12 mouse cellular contexts compared by ENCODE assay signal in genomic region chr6:34868507-34869217, GRCm38 (mm10). TPM values are rescaled to one million over a fixed set of nuclear protein-coding genes. Genes with fewer than 3 reads are reported as not detected.
DNase-seq lines count a peak whose midpoint lies in the region; ATAC-seq and TF ChIP-seq lines count a peak whose summit lies in the region.
"Had no signal": no experiment of that assay in that cellular context is flagged by ENCODE, and none has a peak within 500 bp of the region (broad histone marks: within the 10 kb centered on the region; RNA-seq: fewer than 3 reads in every experiment).

No protein-coding gene starts in this region.

- intact Hi-C loops in heart, postnatal 10 days (cut with DNase I) = no loop called here

- H3K9me3 ChIP-seq in heart, embryonic 11.5 days (replicated peaks; ENCODE audit: control insufficient read depth, low read length) = no peaks in the 10 kb centered on the region
- H3K9me3 ChIP-seq in midbrain, embryonic 10.5 days (replicated peaks) = no peaks in the 10 kb centered on the region
- no peaks in the 10 kb centered on the region for H3K9me3 ChIP-seq in midbrain, embryonic 16.5 days (replicated peaks; ENCODE audit: control insufficient read depth, low read length, poor library complexity, severe bottlenecking)
- no peaks in the 10 kb centered on the region for H3K9me3 ChIP-seq in heart, embryonic 16.5 days (replicated peaks; ENCODE audit: control insufficient read depth, low read length)
- H3K9me3 ChIP-seq in embryonic facial prominence, embryonic 10.5 days = no peaks in the 10 kb centered on the region
- no peaks in the 10 kb centered on the region for H3K9me3 ChIP-seq in midbrain, embryonic 15.5 days
- H3K9me3 ChIP-seq: embryonic facial prominence, embryonic 12.5 days had no signal

- H3K27ac ChIP-seq in heart, embryonic 11.5 days (ENCODE audit: low read depth, low read length) = no peak overlapping the region
- no peak overlapping the region for H3K27ac ChIP-seq in midbrain, embryonic 10.5 days (replicated peaks)
- H3K27ac ChIP-seq in midbrain, embryonic 16.5 days (ENCODE audit: low read length) = no peak overlapping the region
- H3K27ac ChIP-seq in heart, embryonic 16.5 days (ENCODE audit: low read length) = peak overlapping the region; percentile 0
- H3K27ac ChIP-seq in embryonic facial prominence, embryonic 10.5 days (replicated peaks) = no peak overlapping the region; the same call in 1 of the 2 replicates
- H3K27ac ChIP-seq in midbrain, embryonic 15.5 days = no peak overlapping the region
- H3K27ac ChIP-seq: embryonic facial prominence, embryonic 12.5 days had no signal

- peak overlapping the region; percentile 41; the same call in 1 of the 2 replicates for H3K4me2 ChIP-seq in heart, embryonic 11.5 days
- H3K4me2 ChIP-seq in midbrain, embryonic 16.5 days (ENCODE audit: low read length) = no peak overlapping the region
- no peak overlapping the region for H3K4me2 ChIP-seq in heart, embryonic 16.5 days (ENCODE audit: low read depth, low read length)
- peak overlapping the region; percentile 30 for H3K4me2 ChIP-seq in myocyte (ENCODE audit: low read depth)
- H3K4me2 ChIP-seq in midbrain, embryonic 15.5 days = no peak overlapping the region
- H3K4me2 ChIP-seq: embryonic facial prominence, embryonic 12.5 days had no signal

- 70% methylated on average over 20 of the region's 20 CpGs for WGBS in heart, embryonic 11.5 days (ENCODE audit: insufficient replicate concordance)
- WGBS in midbrain, embryonic 10.5 days = 89% methylated on average over 20 of the region's 20 CpGs
- WGBS in midbrain, embryonic 16.5 days = 82% methylated on average over 20 of the region's 20 CpGs
- 69% methylated on average over 20 of the region's 20 CpGs for WGBS in heart, embryonic 16.5 days
- WGBS in embryonic facial prominence, embryonic 10.5 days = 86% methylated on average over 20 of the region's 20 CpGs
- 86% methylated on average over 20 of the region's 20 CpGs for WGBS in midbrain, embryonic 15.5 days

- H3ac ChIP-seq in myocyte (ENCODE audit: control insufficient read depth, insufficient read length) = no peak overlapping the region

- H3K4me1 ChIP-seq in heart, embryonic 11.5 days (ENCODE audit: control insufficient read depth, insufficient read depth, low read length) = peaks cover 26% of the 10 kb centered on the region
- peaks cover 18% of the 10 kb centered on the region for H3K4me1 ChIP-seq in midbrain, embryonic 10.5 days
- H3K4me1 ChIP-seq in midbrain, embryonic 16.5 days (ENCODE audit: control insufficient read depth, insufficient read depth, low read length) = no peaks in the 10 kb centered on the region
- peaks cover 36% of the 10 kb centered on the region for H3K4me1 ChIP-seq in heart, embryonic 16.5 days (ENCODE audit: control insufficient read depth, insufficient read depth, low read length)
- peaks cover 36% of the 10 kb centered on the region for H3K4me1 ChIP-seq in embryonic facial prominence, embryonic 10.5 days
- no peaks in the 10 kb centered on the region for H3K4me1 ChIP-seq in midbrain, embryonic 15.5 days

- H3K4me3 ChIP-seq in heart, embryonic 11.5 days (ENCODE audit: low read depth, low read length) = no peak overlapping the region
- no peak overlapping the region for H3K4me3 ChIP-seq in midbrain, embryonic 10.5 days
- H3K4me3 ChIP-seq in midbrain, embryonic 16.5 days (ENCODE audit: low read depth, low read length) = no peak overlapping the region
- no peak overlapping the region for H3K4me3 ChIP-seq in heart, embryonic 16.5 days (ENCODE audit: low read length)
- no peak overlapping the region for H3K4me3 ChIP-seq in myocyte
- no peak overlapping the region for H3K4me3 ChIP-seq in embryonic facial prominence, embryonic 10.5 days
- H3K4me3 ChIP-seq in midbrain, embryonic 15.5 days = no peak overlapping the region
- H3K4me3 ChIP-seq: embryonic facial prominence, embryonic 12.5 days had no signal

- no peak for ATAC-seq in heart, embryonic 11.5 days (replicated peaks; ENCODE audit: insufficient number of reproducible peaks, low FRiP score, low TSS enrichment)
- ATAC-seq in midbrain, embryonic 16.5 days = no peak
- no peak for ATAC-seq in heart, embryonic 16.5 days (replicated peaks; ENCODE audit: extremely low read depth, insufficient read depth, low FRiP score)
- no peak for ATAC-seq in midbrain, embryonic 15.5 days (replicated peaks)

- H3K9ac ChIP-seq in heart, embryonic 11.5 days (ENCODE audit: low read depth, low read length) = no peak overlapping the region
- H3K9ac ChIP-seq in midbrain, embryonic 16.5 days (ENCODE audit: low read depth, low read length) = no peak overlapping the region
- no peak overlapping the region for H3K9ac ChIP-seq in heart, embryonic 16.5 days (ENCODE audit: low read length)
- no peak overlapping the region for H3K9ac ChIP-seq in midbrain, embryonic 15.5 days
- H3K9ac ChIP-seq: embryonic facial prominence, embryonic 12.5 days had no signal

- TF ChIP-seq POLR2A in myocyte (IDR thresholded peaks at IDR 0.05; ENCODE audit: insufficient read length, low read depth) = no peak

- no peak for DNase-seq in heart, postnatal 10 days
- peak; percentile 9 for DNase-seq in midbrain, embryonic 10.5 days (ENCODE audit: low spot score)
- no peak for DNase-seq in embryonic facial prominence, embryonic 10.5 days (ENCODE audit: low spot score)
- DNase-seq: cerebellum, adult 2 months had no signal

- no peaks in the 10 kb centered on the region for H3K36me3 ChIP-seq in heart, embryonic 11.5 days (ENCODE audit: control insufficient read depth, insufficient read depth, low read length)
- H3K36me3 ChIP-seq in midbrain, embryonic 10.5 days = peaks cover 6% of the 10 kb centered on the region
- H3K36me3 ChIP-seq in midbrain, embryonic 16.5 days (ENCODE audit: control insufficient read depth, insufficient read depth, low read length) = no peaks in the 10 kb centered on the region
- no peaks in the 10 kb centered on the region for H3K36me3 ChIP-seq in heart, embryonic 16.5 days (ENCODE audit: control insufficient read depth, insufficient read depth)
- H3K36me3 ChIP-seq in myocyte (ENCODE audit: control insufficient read depth, insufficient read depth) = peaks cover 3% of the 10 kb centered on the region
- H3K36me3 ChIP-seq in embryonic facial prominence, embryonic 10.5 days (replicated peaks) = peaks cover 12% of the 10 kb centered on the region
- H3K36me3 ChIP-seq in midbrain, embryonic 15.5 days (replicated peaks) = no peaks in the 10 kb centered on the region
- H3K36me3 ChIP-seq: embryonic facial prominence, embryonic 12.5 days had no signal

- H3K27me3 ChIP-seq in heart, embryonic 11.5 days (ENCODE audit: control insufficient read depth, insufficient read depth, low read length) = no peaks in the 10 kb centered on the region
- H3K27me3 ChIP-seq in midbrain, embryonic 10.5 days (ENCODE audit: low read depth, poor library complexity, severe bottlenecking) = no peaks in the 10 kb centered on the region
- H3K27me3 ChIP-seq in midbrain, embryonic 16.5 days (ENCODE audit: control insufficient read depth, insufficient read depth, low read depth, low read length) = no peaks in the 10 kb centered on the region
- no peaks in the 10 kb centered on the region for H3K27me3 ChIP-seq in heart, embryonic 16.5 days (ENCODE audit: control insufficient read depth, insufficient read depth, low read length)
- H3K27me3 ChIP-seq in myocyte (ENCODE audit: control insufficient read depth, insufficient read depth, insufficient read length) = no peaks in the 10 kb centered on the region
- H3K27me3 ChIP-seq in embryonic facial prominence, embryonic 10.5 days (replicated peaks; ENCODE audit: low read depth, poor library complexity, severe bottlenecking) = no peaks in the 10 kb centered on the region
- H3K27me3 ChIP-seq in midbrain, embryonic 15.5 days (replicated peaks) = no peaks in the 10 kb centered on the region
- H3K27me3 ChIP-seq: embryonic facial prominence, embryonic 12.5 days had no signal

- H3K79me2 ChIP-seq in myocyte (ENCODE audit: control insufficient read depth, insufficient read depth) = no peaks in the 10 kb centered on the region

RNA-seq across cellular contexts. Expression of gene Tmem140, which starts 5.7 kb away (rescaled TPM):
- polyA plus RNA-seq in heart, embryonic 11.5 days (2014; fragmentation: Nextera tagmentation; extraction: Ambion mirVana) = 0.39 and 0.62 TPM in 2 replicates
- total RNA-seq in heart, postnatal 10 days (2021) = 10 to 100 TPM; 16.0 to 19.3 TPM
- polyA plus RNA-seq in midbrain, embryonic 10.5 days (2016; fragmentation: Nextera tagmentation; extraction: Ambion mirVana) = 1.9 and 2.1 TPM in 2 replicates
- 1.1 and 1.2 TPM in 2 replicates for polyA plus RNA-seq in midbrain, embryonic 16.5 days (2015; fragmentation: Nextera tagmentation; extraction: Ambion mirVana)
- 2.5 TPM in 2 replicates for polyA plus RNA-seq in heart, embryonic 16.5 days (2015; fragmentation: Nextera tagmentation; extraction: Ambion mirVana)
- 12.0 TPM for polyA plus RNA-seq in myocyte (2012; fragmentation: generic; extraction: Trizol)
- polyA plus RNA-seq in embryonic facial prominence, embryonic 10.5 days (2016; fragmentation: Nextera tagmentation; extraction: Ambion mirVana) = 1.8 and 1.9 TPM in 2 replicates
- 1.5 and 1.9 TPM in 2 replicates for polyA plus RNA-seq in midbrain, embryonic 15.5 days (2015; fragmentation: Nextera tagmentation; extraction: Ambion mirVana)

RNA-seq across cellular contexts. Expression of gene Cyren, which starts 9.2 kb away (rescaled TPM):
- 10.2 and 11.2 TPM in 2 replicates for polyA plus RNA-seq in heart, embryonic 11.5 days (2014; fragmentation: Nextera tagmentation; extraction: Ambion mirVana)
- total RNA-seq in heart, postnatal 10 days (2021) = 1 to 10 TPM; 5.3 TPM
- polyA plus RNA-seq in midbrain, embryonic 10.5 days (2016; fragmentation: Nextera tagmentation; extraction: Ambion mirVana) = 17.0 and 17.7 TPM in 2 replicates
- 9.1 and 9.3 TPM in 2 replicates for polyA plus RNA-seq in midbrain, embryonic 16.5 days (2015; fragmentation: Nextera tagmentation; extraction: Ambion mirVana)
- 9.0 and 9.7 TPM in 2 replicates for polyA plus RNA-seq in heart, embryonic 16.5 days (2015; fragmentation: Nextera tagmentation; extraction: Ambion mirVana)
- polyA plus RNA-seq in myocyte (2012; fragmentation: generic; extraction: Trizol) = 8.0 TPM
- 18.9 and 19.2 TPM in 2 replicates for polyA plus RNA-seq in embryonic facial prominence, embryonic 10.5 days (2016; fragmentation: Nextera tagmentation; extraction: Ambion mirVana)
- 10.6 and 11.3 TPM in 2 replicates for polyA plus RNA-seq in midbrain, embryonic 15.5 days (2015; fragmentation: Nextera tagmentation; extraction: Ambion mirVana)

RNA-seq across cellular contexts. Expression of gene Wdr91, which starts 42.0 kb away (rescaled TPM):
- polyA plus RNA-seq in heart, embryonic 11.5 days (2014; fragmentation: Nextera tagmentation; extraction: Ambion mirVana) = 12.4 and 13.0 TPM in 2 replicates
- 10 to 100 TPM; 18.3 to 20.7 TPM for total RNA-seq in heart, postnatal 10 days (2021)
- 11.4 and 13.0 TPM in 2 replicates for polyA plus RNA-seq in midbrain, embryonic 10.5 days (2016; fragmentation: Nextera tagmentation; extraction: Ambion mirVana)
- polyA plus RNA-seq in midbrain, embryonic 16.5 days (2015; fragmentation: Nextera tagmentation; extraction: Ambion mirVana) = 15.5 and 15.6 TPM in 2 replicates
- polyA plus RNA-seq in heart, embryonic 16.5 days (2015; fragmentation: Nextera tagmentation; extraction: Ambion mirVana) = 8.3 and 9.5 TPM in 2 replicates
- polyA plus RNA-seq in myocyte (2012; fragmentation: generic; extraction: Trizol) = 12.9 TPM
- polyA plus RNA-seq in embryonic facial prominence, embryonic 10.5 days (2016; fragmentation: Nextera tagmentation; extraction: Ambion mirVana) = 11.9 and 13.2 TPM in 2 replicates
- polyA plus RNA-seq in midbrain, embryonic 15.5 days (2015; fragmentation: Nextera tagmentation; extraction: Ambion mirVana) = 15.5 and 16.1 TPM in 2 replicates

RNA-seq across cellular contexts. Expression of gene Stra8, which starts 51.3 kb away (rescaled TPM):
- polyA plus RNA-seq in heart, embryonic 11.5 days (2014; fragmentation: Nextera tagmentation; extraction: Ambion mirVana) = not detected in 2 replicates
- total RNA-seq in heart, postnatal 10 days (2021) = not detected
- polyA plus RNA-seq in midbrain, embryonic 10.5 days (2016; fragmentation: Nextera tagmentation; extraction: Ambion mirVana) = not detected in 2 replicates
- not detected in 2 replicates for polyA plus RNA-seq in midbrain, embryonic 16.5 days (2015; fragmentation: Nextera tagmentation; extraction: Ambion mirVana)
- 0.30 TPM in 1 of 2 replicates, not detected in the other for polyA plus RNA-seq in heart, embryonic 16.5 days (2015; fragmentation: Nextera tagmentation; extraction: Ambion mirVana)
- polyA plus RNA-seq in myocyte (2012; fragmentation: generic; extraction: Trizol) = not detected
- 0.12 TPM in 1 of 2 replicates, not detected in the other for polyA plus RNA-seq in embryonic facial prominence, embryonic 10.5 days (2016; fragmentation: Nextera tagmentation; extraction: Ambion mirVana)
- polyA plus RNA-seq in midbrain, embryonic 15.5 days (2015; fragmentation: Nextera tagmentation; extraction: Ambion mirVana) = not detected in 2 replicates
- total RNA-seq: layer of hippocampus, postnatal 14 days had no signal
- polyA plus RNA-seq: cerebellum, adult 2 months; embryonic facial prominence, embryonic 12.5 days; stomach, embryonic 16.5 days had no signal

Comparison
In these comparisons a context has a peak if more than half of its experiments do, and no peak if none do; other contexts are left out.
1. H3K4me2 ChIP-seq: peak in heart, embryonic 11.5 days (single experiment) and myocyte (single experiment); none in midbrain, embryonic 16.5 days (single experiment), heart, embryonic 16.5 days (single experiment) and midbrain, embryonic 15.5 days (single experiment).